Mouse (Mus musculus): ENCODE data around the gene Alas2.

DNA sequence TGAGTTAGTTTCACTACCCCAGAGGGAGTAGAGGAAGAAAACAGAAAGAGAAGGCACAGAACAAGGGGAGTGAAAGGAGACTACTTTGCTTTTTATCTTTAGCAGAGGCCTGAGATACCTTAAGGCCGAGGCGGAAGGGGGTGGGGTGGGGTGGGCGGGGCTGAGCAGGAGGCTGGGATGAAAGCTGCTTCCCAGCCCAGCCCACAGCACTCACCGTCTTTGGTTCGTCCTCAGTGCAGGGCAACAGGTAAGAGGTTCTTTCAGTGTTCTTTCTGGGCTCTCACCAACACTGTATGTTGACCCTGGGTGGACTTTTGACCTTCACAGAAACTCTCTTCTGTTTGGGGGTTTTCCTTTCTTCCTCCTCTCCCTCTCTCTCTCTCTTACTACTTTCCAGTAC is at the start of gene Alas2:
- TF ChIP-seq CTCF (IDR thresholded peaks at IDR 0.05; ENCODE audit: low read depth) (no peak), EP300 (IDR thresholded peaks at IDR 0.05; ENCODE audit: low read depth) (no peak)

Data from liver, embryonic 14.5 days (tissue).